Mouse (Mus musculus): ENCODE results near the gene 4921517D22Rik. TPM values are rescaled to one million over a fixed set of nuclear protein-coding genes. Genes with fewer than 3 reads are reported as not detected.
A peak's percentile ranks its signal among the peaks of the same experiment; 100 is the strongest.

4921517D22Rik gene
- polyA plus RNA-seq, 1 experiment from 2014 or later: not detected

DNA sequence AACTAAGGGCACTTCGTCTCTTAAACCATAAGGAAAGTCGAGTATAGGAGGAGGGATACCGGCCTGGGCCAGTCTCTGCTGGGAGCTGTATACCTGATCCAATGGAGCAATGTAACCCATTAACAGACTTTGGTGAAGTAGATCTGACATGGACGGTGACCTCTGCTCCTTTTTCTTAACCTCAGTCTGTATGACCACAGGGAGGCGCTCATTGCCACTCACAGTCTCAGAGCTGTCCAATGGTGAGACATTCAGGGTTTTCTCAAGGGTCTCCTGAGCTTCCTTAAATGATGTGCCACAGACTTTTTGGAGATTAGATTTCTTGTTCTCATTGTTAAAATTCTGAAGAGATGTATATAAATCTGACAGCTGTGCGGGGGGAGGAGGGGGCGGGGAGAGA is 3.3 kb downstream of the 4921517D22Rik start:
- H3K9ac ChIP-seq (replicated peaks): no peak overlapping the region
- H3K4me3 ChIP-seq (replicated peaks): no peak overlapping the region
- no peaks in the 10 kb centered on the region for H3K36me3 ChIP-seq
- H3K9me3 ChIP-seq: peaks cover 4% of the 10 kb centered on the region; the same call in 1 of the 2 replicates
- H3K4me2 ChIP-seq: no peak overlapping the region
- H3K27me3 ChIP-seq: no peaks in the 10 kb centered on the region
- 76% methylated on average over 7 of the region's 7 CpGs for WGBS
- H3K27ac ChIP-seq: no peak overlapping the region
- no peaks in the 10 kb centered on the region for H3K4me1 ChIP-seq (replicated peaks)
- no peak for ATAC-seq (ENCODE audit: insufficient number of reproducible peaks, insufficient read depth, low FRiP score, low TSS enrichment, low read depth)

DNA sequence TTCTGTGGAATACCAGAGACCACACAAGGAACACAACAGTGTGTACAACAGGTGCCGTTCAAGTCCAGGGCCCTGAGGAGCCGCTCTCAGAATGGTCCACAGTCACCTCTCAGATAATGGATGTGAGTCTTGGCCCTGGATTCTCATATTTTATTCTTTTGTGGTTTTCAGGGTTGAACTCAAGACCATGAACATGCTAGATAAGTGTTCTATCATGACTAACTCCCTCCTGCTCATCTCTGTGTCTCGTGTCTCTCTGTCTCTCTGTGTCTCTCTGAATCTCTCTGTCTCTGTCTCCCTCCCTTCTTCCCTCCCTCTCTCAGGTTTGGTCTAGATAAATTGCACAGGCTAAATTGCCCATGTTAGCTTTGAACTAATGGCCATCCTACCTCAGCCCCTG is 4.1 kb downstream of the 4921517D22Rik start:
- WGBS: 92% methylated on average over 3 of the region's 3 CpGs
- Histone ChIP-seq H3K27ac (no peak overlapping the region), H3K27me3 (no peaks in the 10 kb centered on the region), H3K4me2 (no peak overlapping the region), H3K4me3 (replicated peaks) (no peak overlapping the region), H3K4me1 (replicated peaks) (no peaks in the 10 kb centered on the region), H3K36me3 (no peaks in the 10 kb centered on the region), H3K9me3 (peaks cover 4% of the 10 kb centered on the region; the same call in 1 of the 2 replicates), H3K9ac (replicated peaks) (no peak overlapping the region)
- no peak for ATAC-seq (ENCODE audit: insufficient number of reproducible peaks, insufficient read depth, low FRiP score, low TSS enrichment, low read depth)

GRCm38 (mm10) chr13:59689313-59689712 is 4.6 kb downstream of the 4921517D22Rik start:
- Histone ChIP-seq H3K27me3 (no peaks in the 10 kb centered on the region), H3K27ac (no peak overlapping the region), H3K4me1 (replicated peaks) (no peaks in the 10 kb centered on the region), H3K9ac (replicated peaks) (no peak overlapping the region), H3K9me3 (peaks cover 4% of the 10 kb centered on the region; the same call in 1 of the 2 replicates), H3K4me3 (replicated peaks) (no peak overlapping the region), H3K36me3 (no peaks in the 10 kb centered on the region), H3K4me2 (no peak overlapping the region)
- 86% methylated on average over 9 of the region's 9 CpGs for WGBS
- ATAC-seq (ENCODE audit: insufficient number of reproducible peaks, insufficient read depth, low FRiP score, low TSS enrichment, low read depth): no peak

DNA sequence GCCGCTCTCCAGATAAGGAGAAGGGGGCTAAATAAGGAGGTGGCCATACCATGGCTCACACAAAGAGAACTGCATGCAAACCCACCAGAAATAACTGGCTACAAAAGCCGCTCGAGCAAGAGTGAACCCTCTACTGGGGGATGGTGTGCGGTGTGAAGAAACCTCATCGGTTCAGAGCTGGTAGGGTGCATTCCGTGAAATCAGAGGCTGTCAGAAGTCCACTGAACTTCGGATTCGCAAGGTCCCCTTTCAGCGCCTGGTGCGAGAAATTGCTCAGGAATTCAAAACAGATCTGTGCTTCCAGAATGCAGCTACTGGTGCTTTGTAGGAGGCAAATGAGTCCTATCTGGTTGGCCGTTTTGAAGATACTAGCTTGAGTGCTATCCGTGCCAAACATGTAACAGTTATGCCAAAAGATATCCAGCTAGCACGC is 5.6 kb downstream of the 4921517D22Rik start:
- Histone ChIP-seq H3K27ac (no peak overlapping the region), H3K9ac (replicated peaks) (no peak overlapping the region), H3K36me3 (no peaks in the 10 kb centered on the region), H3K4me3 (replicated peaks) (no peak overlapping the region), H3K4me1 (replicated peaks) (no peaks in the 10 kb centered on the region), H3K9me3 (peaks cover 4% of the 10 kb centered on the region; the same call in 1 of the 2 replicates), H3K27me3 (no peaks in the 10 kb centered on the region), H3K4me2 (no peak overlapping the region)
- WGBS: 71% methylated on average over 13 of the region's 13 CpGs
- no peak for ATAC-seq (ENCODE audit: insufficient number of reproducible peaks, insufficient read depth, low FRiP score, low TSS enrichment, low read depth)

DNA sequence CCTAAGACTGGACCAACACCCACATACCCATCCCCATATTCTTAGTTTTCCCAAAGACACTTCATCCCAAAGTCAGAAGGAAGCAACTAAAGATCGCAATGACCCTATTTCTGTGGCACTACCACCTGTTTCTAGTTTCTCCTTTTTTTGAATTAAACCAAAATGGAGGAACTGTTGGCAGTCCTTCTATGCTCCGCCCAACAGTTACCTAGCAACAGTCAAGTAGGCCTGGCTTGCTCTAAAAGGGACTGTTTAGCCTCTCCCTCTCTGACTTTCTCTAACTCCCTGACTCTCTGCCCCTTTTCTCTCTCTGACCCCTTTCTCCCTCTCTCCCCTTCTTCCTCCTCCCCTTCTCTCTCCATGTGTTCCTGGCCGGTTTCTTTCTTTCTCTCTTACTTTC is 8.7 kb downstream of the 4921517D22Rik start:
- H3K4me1 ChIP-seq (replicated peaks): no peaks in the 10 kb centered on the region
- H3K27ac ChIP-seq: no peak overlapping the region
- no peaks in the 10 kb centered on the region for H3K27me3 ChIP-seq
- ATAC-seq (ENCODE audit: insufficient number of reproducible peaks, insufficient read depth, low FRiP score, low TSS enrichment, low read depth): no peak
- no peaks in the 10 kb centered on the region for H3K36me3 ChIP-seq
- 81% methylated on average over 3 of the region's 3 CpGs for WGBS
- H3K4me2 ChIP-seq: no peak overlapping the region
- no peaks in the 10 kb centered on the region for H3K9me3 ChIP-seq
- no peak overlapping the region for H3K4me3 ChIP-seq (replicated peaks)
- no peak overlapping the region for H3K9ac ChIP-seq (replicated peaks)

DNA sequence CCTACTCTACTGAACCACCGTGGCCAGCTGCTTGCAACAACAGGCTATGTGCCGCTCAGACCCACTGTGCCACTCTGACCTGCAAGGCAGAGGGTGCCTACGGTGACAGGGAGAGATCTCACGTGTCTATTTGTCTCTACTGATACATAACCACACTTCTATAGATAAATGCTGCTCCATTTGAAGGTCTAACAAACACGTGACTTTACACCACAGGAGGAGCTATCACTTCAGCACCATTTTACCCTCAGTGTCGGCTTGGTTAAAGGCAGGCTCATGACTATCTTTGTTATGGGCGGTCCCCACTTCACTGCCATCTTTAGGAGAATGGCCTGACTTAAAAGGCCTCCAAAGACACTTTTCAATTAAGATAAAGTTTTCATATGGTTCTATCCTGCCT is 11.3 kb downstream of the 4921517D22Rik start:
- Histone ChIP-seq H3K27ac (no peak overlapping the region), H3K9me3 (no peaks in the 10 kb centered on the region), H3K4me3 (replicated peaks) (no peak overlapping the region), H3K4me2 (no peak overlapping the region), H3K27me3 (no peaks in the 10 kb centered on the region), H3K36me3 (no peaks in the 10 kb centered on the region), H3K4me1 (replicated peaks) (no peaks in the 10 kb centered on the region), H3K9ac (replicated peaks) (no peak overlapping the region)
- ATAC-seq (ENCODE audit: insufficient number of reproducible peaks, insufficient read depth, low FRiP score, low TSS enrichment, low read depth): no peak
- 25% methylated on average over 7 of the region's 7 CpGs for WGBS

- Histone ChIP-seq H3K27ac (no peak overlapping the region), H3K27me3 (no peaks in the 10 kb centered on the region), H3K4me1 (replicated peaks) (0 out of 2 replicates have a peak, but pooled peaks cover 1% of the 10 kb centered on the region), H3K36me3 (no peaks in the 10 kb centered on the region), H3K4me2 (no peak overlapping the region), H3K9me3 (no peaks in the 10 kb centered on the region), H3K4me3 (replicated peaks) (no peak overlapping the region), H3K9ac (replicated peaks) (no peak overlapping the region)
- 61% methylated on average over 4 of the region's 4 CpGs for WGBS
- no peak for ATAC-seq (ENCODE audit: insufficient number of reproducible peaks, insufficient read depth, low FRiP score, low TSS enrichment, low read depth)
These were observed 14.0 kb downstream of the 4921517D22Rik start for GRCm38 (mm10) chr13:59679908-59680307.

DNA sequence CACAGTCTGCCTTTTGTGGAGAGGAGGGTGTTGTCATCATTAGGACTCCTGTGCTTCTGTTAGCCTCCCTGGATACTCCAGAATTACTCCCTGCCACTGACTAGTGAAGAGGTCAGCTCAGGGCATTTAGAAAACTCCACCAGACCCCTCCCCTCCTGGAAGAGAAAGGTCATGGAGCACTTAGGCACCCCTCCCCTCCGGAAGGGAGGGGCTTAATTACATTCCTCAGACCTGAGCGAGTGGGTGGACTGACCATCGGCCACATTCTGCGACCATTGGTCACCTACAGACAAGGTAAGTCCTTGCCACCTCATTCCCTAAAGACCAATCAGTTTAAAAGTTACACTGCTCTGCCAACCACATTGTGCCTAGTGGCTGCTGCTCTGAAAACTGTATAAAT is 14.6 kb downstream of the 4921517D22Rik start:
- H3K4me1 ChIP-seq (replicated peaks): peaks cover 5% of the 10 kb centered on the region
- H3K4me2 ChIP-seq: no peak overlapping the region
- no peak for ATAC-seq (ENCODE audit: insufficient number of reproducible peaks, insufficient read depth, low FRiP score, low TSS enrichment, low read depth)
- no peaks in the 10 kb centered on the region for H3K9me3 ChIP-seq
- H3K9ac ChIP-seq (replicated peaks): no peak overlapping the region
- H3K27ac ChIP-seq: no peak overlapping the region
- 49% methylated on average over 4 of the region's 4 CpGs for WGBS
- H3K4me3 ChIP-seq (replicated peaks): no peak overlapping the region
- no peaks in the 10 kb centered on the region for H3K36me3 ChIP-seq
- no peaks in the 10 kb centered on the region for H3K27me3 ChIP-seq

- no peaks in the 10 kb centered on the region for H3K9me3 ChIP-seq
- H3K4me2 ChIP-seq: no peak overlapping the region
- ATAC-seq (ENCODE audit: insufficient number of reproducible peaks, insufficient read depth, low FRiP score, low TSS enrichment, low read depth): no peak
- H3K27ac ChIP-seq: no peak overlapping the region
- no peaks in the 10 kb centered on the region for H3K27me3 ChIP-seq
- H3K9ac ChIP-seq (replicated peaks): no peak overlapping the region
- no peak overlapping the region for H3K4me3 ChIP-seq (replicated peaks)
- peaks cover 16% of the 10 kb centered on the region for H3K4me1 ChIP-seq (replicated peaks)
- no peaks in the 10 kb centered on the region for H3K36me3 ChIP-seq
- WGBS: 76% methylated on average over 12 of the region's 12 CpGs
These were observed 17.3 kb downstream of the 4921517D22Rik start for GRCm38 (mm10) chr13:59676316-59677229.

DNA sequence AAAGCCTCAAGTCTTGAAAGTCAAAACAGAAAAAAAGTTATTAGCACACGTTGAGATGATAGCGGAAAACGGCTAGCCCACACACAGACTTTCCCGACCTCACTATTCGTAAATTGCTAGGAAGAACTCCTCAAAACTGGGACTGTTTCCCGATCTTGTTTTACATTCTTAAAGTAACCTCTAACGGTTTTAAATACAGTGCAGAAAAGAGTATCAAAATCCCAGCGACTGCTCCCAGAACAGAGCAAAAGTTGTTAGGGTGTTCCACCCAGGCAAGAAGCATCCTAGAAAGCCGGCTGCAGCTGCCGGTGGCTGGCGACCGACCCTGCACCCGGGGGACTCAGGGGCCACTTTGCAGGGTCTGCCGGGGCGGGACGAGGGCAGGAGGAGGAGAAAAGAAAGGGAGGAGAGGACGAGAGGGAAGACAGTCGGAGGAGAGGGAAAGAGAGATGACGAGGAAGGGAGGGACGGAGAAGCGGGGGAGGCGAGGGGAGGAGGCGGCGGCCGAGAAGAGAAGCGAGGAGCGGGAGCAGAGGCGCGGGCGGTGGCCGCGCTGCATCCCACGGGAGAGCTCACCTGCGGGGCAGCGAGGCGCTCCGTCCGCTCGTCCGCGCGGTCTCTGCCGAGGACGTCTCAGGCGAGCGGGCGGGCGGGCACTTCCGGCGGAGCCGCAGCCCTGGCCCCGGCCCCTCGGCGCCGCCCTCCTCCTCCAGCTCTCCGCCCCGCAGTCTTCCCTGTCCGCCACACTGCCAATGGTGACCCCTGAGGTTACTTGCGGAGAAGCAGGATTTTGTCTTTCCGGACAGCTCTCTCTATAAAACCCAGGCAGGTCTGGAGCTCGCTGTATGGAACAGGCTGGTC is 18.5 kb downstream of the 4921517D22Rik start, which contains the start of gene Golm1:
Gene Golm1 (minus strand): TSS at position 661 of the 861 bp plus-strand sequence.
- ATAC-seq (ENCODE audit: insufficient number of reproducible peaks, insufficient read depth, low FRiP score, low TSS enrichment, low read depth): peak; percentile 81
- peak within 1 kb of the TSS; percentile 85 for H3K9ac ChIP-seq (replicated peaks)
- H3K4me3 ChIP-seq (replicated peaks): peak within 1 kb of the TSS; percentile 78
- under 1% methylated on average over 49 of the region's 61 CpGs for WGBS
- H3K36me3 ChIP-seq: no peaks in the 10 kb centered on the region
- no peaks in the 10 kb centered on the region for H3K27me3 ChIP-seq
- no peaks in the 10 kb centered on the region for H3K9me3 ChIP-seq
- peaks cover 16% of the 10 kb centered on the region for H3K4me1 ChIP-seq (replicated peaks)
- peak within 1 kb of the TSS; percentile 77 for H3K4me2 ChIP-seq
- H3K27ac ChIP-seq: peak within 1 kb of the TSS; percentile 85

GRCm38 (mm10) chr13:59674761-59675150 is 19.2 kb downstream of the 4921517D22Rik start:
- Histone ChIP-seq H3K4me3 (replicated peaks) (peak overlapping the region; percentile 78), H3K27ac (peak overlapping the region; percentile 85), H3K36me3 (no peaks in the 10 kb centered on the region), H3K4me1 (replicated peaks) (peaks cover 16% of the 10 kb centered on the region), H3K9ac (replicated peaks) (peak overlapping the region; percentile 85), H3K4me2 (peak overlapping the region; percentile 77), H3K9me3 (no peaks in the 10 kb centered on the region), H3K27me3 (no peaks in the 10 kb centered on the region)
- no peak for ATAC-seq (ENCODE audit: insufficient number of reproducible peaks, insufficient read depth, low FRiP score, low TSS enrichment, low read depth)
- 0% methylated on average over 13 of the region's 13 CpGs for WGBS
